Mouse (Mus musculus) layer of hippocampus, adult 8-10 months (tissue): ENCODE data around the gene Lingo4. TPM values are rescaled to one million over a fixed set of nuclear protein-coding genes. Genes with fewer than 3 reads are reported as not detected.

Experiments used
- DNase-seq, 2 experiments: peaks; one replicate each; pipeline ENCODE4 v3.0.0; 2022; ENCODE audit warnings: low spot score in 2 of 2
- total RNA-seq, 4 experiments: library from RNA; stranded (reverse); gene quantifications; 2 replicates each; pipeline ENCODE4 v1.2.4; 2022

The Lingo4 gene
- 1 to 10 TPM in 2 of 4 experiments, under 1 TPM in 2; 0.64 to 1.1 (median 1.0) TPM for total RNA-seq

GRCm38 (mm10) chr3:94398217-94398616 lies at the start of gene Lingo4:
Gene Lingo4 (plus strand): TSS chr3:94398517.
- DNase-seq = no peak

GRCm38 (mm10) chr3:94360812-94361211 lies 37.5 kb upstream of the Lingo4 start:
- peak; percentile 29 to 48 for DNase-seq

GRCm38 (mm10) chr3:94362138-94362537 lies 36.2 kb upstream of the Lingo4 start, which contains the start of gene C2cd4d:
Gene C2cd4d (plus strand): TSS chr3:94362438.
- no peak for DNase-seq

GRCm38 (mm10) chr3:94363291-94364153 lies 34.8 kb upstream of the Lingo4 start:
- DNase-seq = no peak

- no peak for DNase-seq
Measured at GRCm38 (mm10) chr3:94364154-94364526, 34.2 kb upstream of the Lingo4 start.

- DNase-seq = peak; percentile 76 to 85
Measured at GRCm38 (mm10) chr3:94366761-94367160, 31.6 kb upstream of the Lingo4 start.

GRCm38 (mm10) chr3:94367511-94367910 lies 30.8 kb upstream of the Lingo4 start:
- no peak for DNase-seq

GRCm38 (mm10) chr3:94368631-94369030 lies 29.7 kb upstream of the Lingo4 start:
- no peak for DNase-seq

- no peak for DNase-seq
Measured at GRCm38 (mm10) chr3:94369709-94370108, 28.6 kb upstream of the Lingo4 start.

- peak; percentile 26 to 42 for DNase-seq
Measured at GRCm38 (mm10) chr3:94371637-94372036, 26.7 kb upstream of the Lingo4 start.

GRCm38 (mm10) chr3:94372038-94372437 lies 26.3 kb upstream of the Lingo4 start:
- no peak for DNase-seq

- DNase-seq = no peak
Measured at GRCm38 (mm10) chr3:94372641-94373040, 25.7 kb upstream of the Lingo4 start, which contains the start of gene Rorc. Gene Rorc (plus strand): TSS chr3:94372794.

- no peak for DNase-seq
Measured at GRCm38 (mm10) chr3:94373090-94373489, 25.2 kb upstream of the Lingo4 start.

GRCm38 (mm10) chr3:94373597-94374011 lies 24.7 kb upstream of the Lingo4 start:
- no peak for DNase-seq

GRCm38 (mm10) chr3:94374636-94375035 lies 23.7 kb upstream of the Lingo4 start:
- no peak for DNase-seq

- no peak for DNase-seq
Measured at GRCm38 (mm10) chr3:94375146-94375545, 23.2 kb upstream of the Lingo4 start.

- DNase-seq = no peak
Measured at GRCm38 (mm10) chr3:94375861-94376260, 22.5 kb upstream of the Lingo4 start.

GRCm38 (mm10) chr3:94377028-94377923 lies 21.0 kb upstream of the Lingo4 start:
- DNase-seq = no peak

- DNase-seq = no peak
Measured at GRCm38 (mm10) chr3:94379831-94380510, 18.3 kb upstream of the Lingo4 start.

GRCm38 (mm10) chr3:94382308-94382707 lies 16.0 kb upstream of the Lingo4 start:
- DNase-seq = no peak

GRCm38 (mm10) chr3:94383476-94383875 lies 14.8 kb upstream of the Lingo4 start:
- DNase-seq = no peak
